Mouse (Mus musculus): ENCODE results near the gene Olfr115. TPM values are rescaled to one million over a fixed set of nuclear protein-coding genes. Genes with fewer than 3 reads are reported as not detected.

The Olfr115 gene
- total RNA-seq (2021), result not detected
- long read RNA-seq, experiment 1, result 0 reads
- long read RNA-seq, experiment 2, result 0 reads

- DNase-seq, result no peak
- intact Hi-C loops (cut with DNase I), result no loop called here
Measured at GRCm38 (mm10) chr17:37627009-37627408, at the start of gene Olfr115, which contains the start of gene Olfr116. Gene Olfr115, minus strand, starts transcription at chr17:37627109. Gene Olfr116, minus strand, starts transcription at chr17:37627199.

GRCm38 (mm10) chr17:37666688-37667087 lies 39.8 kb upstream of the Olfr115 start, which contains the start of gene Olfr118:
Gene Olfr118, plus strand, starts transcription at chr17:37666988.
- DNase-seq, result no peak
- intact Hi-C loops (cut with DNase I), result no loop called here

GRCm38 (mm10) chr17:37663682-37664081 lies 36.8 kb upstream of the Olfr115 start, which contains the start of gene Olfr117:
Gene Olfr117, minus strand, starts transcription at chr17:37663782.
- intact Hi-C loops (cut with DNase I), result no loop called here
- no peak for DNase-seq

GRCm38 (mm10) chr17:37592643-37593042 lies 34.3 kb downstream of the Olfr115 start, which contains the start of gene Olfr114:
Gene Olfr114, minus strand, starts transcription at chr17:37592743.
- intact Hi-C loops (cut with DNase I), result no loop called here
- no peak for DNase-seq

- intact Hi-C loops (cut with DNase I), result no loop called here
- no peak for DNase-seq
Measured at GRCm38 (mm10) chr17:37577563-37577962, 49.3 kb downstream of the Olfr115 start, which contains the start of gene Olfr113. Gene Olfr113, minus strand, starts transcription at chr17:37577663.

GRCm38 (mm10) chr17:37569351-37569750 lies 57.6 kb downstream of the Olfr115 start, which contains the start of gene Olfr112:
Gene Olfr112, minus strand, starts transcription at chr17:37569451.
- DNase-seq, result no peak
- intact Hi-C loops (cut with DNase I), result no loop called here

Other genes with a start within 250 kb of the Olfr115 start
- gene Olfr105-ps, start 248.1 kb downstream of the Olfr115 start, total RNA-seq (2021), result not detected
- gene Olfr106-ps, start 236.7 kb downstream of the Olfr115 start, total RNA-seq (2021), result not detected
- gene Olfr107, start 227.9 kb downstream of the Olfr115 start, total RNA-seq (2021), result not detected
- not detected for gene Olfr108, start 181.6 kb downstream of the Olfr115 start, total RNA-seq (2021)
- gene Olfr109, start 168.2 kb downstream of the Olfr115 start, total RNA-seq (2021), result not detected
- gene H2-M2, start 143.6 kb downstream of the Olfr115 start, total RNA-seq (2021), result not detected
- gene Olfr110, start 134.6 kb downstream of the Olfr115 start, total RNA-seq (2021), result not detected
- not detected for gene Olfr111, start 119.1 kb downstream of the Olfr115 start, total RNA-seq (2021)
- gene Olfr112, start 57.7 kb downstream of the Olfr115 start, total RNA-seq (2021), result not detected
- gene Olfr113, start 49.4 kb downstream of the Olfr115 start, total RNA-seq (2021), result not detected
- not detected for gene Olfr114, start 34.4 kb downstream of the Olfr115 start, total RNA-seq (2021)
- gene Olfr116, start 90 bp upstream of the Olfr115 start, total RNA-seq (2021), result not detected
- not detected for gene Olfr117, start 36.7 kb upstream of the Olfr115 start, total RNA-seq (2021)
- not detected for gene Olfr118, start 39.9 kb upstream of the Olfr115 start, total RNA-seq (2021)
- gene Olfr119, start 69.5 kb upstream of the Olfr115 start, total RNA-seq (2021), result not detected
- not detected for gene Olfr120, start 94.7 kb upstream of the Olfr115 start, total RNA-seq (2021)
- not detected for gene Olfr121, start 121.7 kb upstream of the Olfr115 start, total RNA-seq (2021)
- not detected for gene Olfr122, start 141.5 kb upstream of the Olfr115 start, total RNA-seq (2021)
- not detected for gene Olfr123, start 166.4 kb upstream of the Olfr115 start, total RNA-seq (2021)
- not detected for gene Olfr124, start 172.8 kb upstream of the Olfr115 start, total RNA-seq (2021)
- not detected for gene Olfr125, start 205.8 kb upstream of the Olfr115 start, total RNA-seq (2021)
- not detected for gene Olfr126, start 220.4 kb upstream of the Olfr115 start, total RNA-seq (2021)

All from gastrocnemius, postnatal 36 days (tissue).